Mouse (Mus musculus): ENCODE measurements around the gene Eif4enif1. TPM values are rescaled to one million over a fixed set of nuclear protein-coding genes. Genes with fewer than 3 reads are reported as not detected.
"Not testable (repeated sequence)": the region's sequence is repeated elsewhere in the genome, so short reads cannot be mapped to it uniquely, and the experiment has no call there.

Eif4enif1 gene
- polyA plus RNA-seq, 1 experiment = 55.6 TPM

DNA sequence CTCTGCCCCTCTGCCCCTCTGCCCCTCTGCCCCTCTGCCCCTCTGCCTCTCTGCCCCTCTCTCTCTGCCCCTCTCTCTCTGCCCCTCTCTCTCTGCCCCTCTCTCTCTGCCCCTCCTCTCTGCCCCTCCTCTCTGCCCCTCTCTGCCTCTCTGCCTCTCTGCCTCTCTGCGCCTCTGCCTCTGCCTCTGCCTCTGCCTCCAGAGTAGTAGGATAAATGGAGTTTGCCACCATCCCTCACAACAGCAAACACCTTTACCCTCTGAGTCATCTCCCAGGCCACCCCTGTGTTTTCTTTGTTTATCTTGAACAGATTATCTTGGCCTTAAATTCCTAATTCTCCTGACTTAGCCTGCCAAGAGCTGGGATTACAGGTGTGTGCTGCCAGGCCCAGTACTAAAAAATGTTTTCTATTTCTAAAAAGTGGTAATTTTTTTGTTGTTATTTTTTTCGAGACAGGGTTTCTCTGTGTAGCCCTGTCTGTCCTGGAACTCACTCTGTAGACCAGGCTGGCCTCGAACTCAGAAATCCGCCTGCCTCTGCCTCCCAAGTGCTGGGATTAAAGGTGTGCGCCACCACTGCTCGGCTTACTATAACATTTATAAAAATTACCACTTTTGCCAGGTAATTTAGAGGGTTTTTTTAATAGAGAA is 21.6 kb upstream of the Eif4enif1 start:
- not testable (repeated sequence) for DNase-seq (ENCODE audit: extremely low spot score in 1 of 2, low spot score in 1 of 2)

DNA sequence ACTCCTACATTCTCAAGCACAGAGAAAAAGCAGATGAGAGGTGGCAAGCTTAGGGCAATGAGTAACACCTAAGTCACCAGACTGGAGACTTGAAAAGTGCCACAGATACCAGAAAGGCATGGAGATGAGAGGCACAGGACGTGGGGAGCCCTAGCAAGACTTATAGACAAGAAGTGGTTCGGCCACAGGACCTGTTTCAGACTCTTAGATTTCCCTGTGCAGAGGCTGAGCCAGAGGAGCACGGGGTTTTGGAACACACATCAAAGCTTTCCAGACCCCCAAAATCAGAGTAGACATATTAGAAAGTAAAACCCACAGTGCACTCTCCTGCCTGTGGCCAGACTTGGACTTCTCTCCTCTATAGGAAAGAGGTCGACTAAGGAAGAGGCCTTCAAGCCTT is 20.9 kb upstream of the Eif4enif1 start:
- DNase-seq (ENCODE audit: extremely low spot score in 1 of 2, low spot score in 1 of 2) = peak; percentile 41 to 85

- not testable (repeated sequence) for DNase-seq (ENCODE audit: extremely low spot score in 1 of 2, low spot score in 1 of 2)
Measured at GRCm38 (mm10) chr11:3181971-3182370, 20.2 kb upstream of the Eif4enif1 start.

GRCm38 (mm10) chr11:3182707-3183106 is 19.5 kb upstream of the Eif4enif1 start:
- not testable (repeated sequence) for DNase-seq (ENCODE audit: extremely low spot score in 1 of 2, low spot score in 1 of 2)

GRCm38 (mm10) chr11:3193363-3193762 is 8.8 kb upstream of the Eif4enif1 start, which contains the start of gene Sfi1:
TSS of gene Sfi1 (minus strand) at chr11:3193463.
- no peak for DNase-seq (ENCODE audit: extremely low spot score in 1 of 2, low spot score in 1 of 2)

DNA sequence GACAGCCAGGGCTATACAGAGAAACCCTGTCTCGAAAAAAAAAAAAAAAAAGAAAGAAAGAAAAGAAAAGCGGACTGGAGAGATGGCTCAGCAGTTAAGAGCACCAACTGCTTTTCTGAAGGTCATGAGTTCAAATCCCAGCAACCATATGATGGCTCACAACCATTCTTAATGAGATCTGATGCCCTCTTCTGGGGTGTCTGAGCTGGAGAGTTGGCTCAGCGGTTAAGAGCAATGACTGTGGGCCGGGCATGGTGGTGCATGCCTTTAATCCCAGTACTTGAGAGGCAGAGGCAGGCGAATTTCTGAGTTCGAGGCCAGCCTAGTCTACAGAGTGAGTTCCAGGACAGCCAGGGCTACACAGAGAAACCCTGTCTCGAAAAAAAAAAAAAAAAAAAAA is 1.6 kb upstream of the Eif4enif1 start:
- not testable (repeated sequence) for DNase-seq (ENCODE audit: extremely low spot score in 1 of 2, low spot score in 1 of 2)

GRCm38 (mm10) chr11:3201326-3202230 is 614 bp upstream of the Eif4enif1 start:
- DNase-seq (ENCODE audit: extremely low spot score in 1 of 2, low spot score in 1 of 2) = no peak

DNA sequence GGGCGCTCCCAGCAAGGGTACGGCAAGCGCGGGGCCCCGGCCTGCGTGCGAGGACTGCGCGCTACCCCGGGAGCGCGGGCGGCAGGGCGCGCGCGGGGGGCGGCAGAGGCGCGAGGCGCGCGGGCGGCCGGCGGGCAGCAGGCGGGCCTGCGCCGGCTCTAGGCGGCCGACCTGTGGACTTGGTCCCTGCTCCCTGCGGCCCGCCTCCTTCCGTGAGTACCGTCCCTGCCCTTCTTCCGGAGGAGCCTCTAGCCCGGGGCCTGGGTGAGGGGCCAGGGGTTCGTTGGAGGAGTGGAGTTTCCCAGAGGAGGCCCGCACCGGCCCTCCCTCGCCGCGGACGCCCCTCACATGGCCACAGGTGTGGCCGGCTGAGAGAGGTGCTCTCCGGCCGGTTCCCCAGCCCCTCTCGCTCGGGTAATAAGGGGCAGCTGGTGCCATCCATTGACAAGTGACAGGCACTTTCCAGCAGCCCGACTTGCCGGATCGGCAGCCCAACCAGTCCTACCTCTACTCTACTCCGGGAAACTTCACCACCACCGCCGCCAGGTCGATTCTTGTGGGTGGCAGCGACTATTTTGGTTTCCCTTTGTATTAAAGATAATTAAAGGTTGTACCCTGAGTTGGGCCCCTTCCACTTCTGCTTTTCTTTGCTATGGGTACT is 719 bp downstream of the Eif4enif1 start:
- DNase-seq (ENCODE audit: extremely low spot score in 1 of 2, low spot score in 1 of 2) = peak in 1 of 2 experiments; percentile 22

- DNase-seq (ENCODE audit: extremely low spot score in 1 of 2, low spot score in 1 of 2) = no peak
Measured at GRCm38 (mm10) chr11:3203771-3204170, 1.6 kb downstream of the Eif4enif1 start.

- DNase-seq (ENCODE audit: extremely low spot score in 1 of 2, low spot score in 1 of 2) = no peak
Measured at GRCm38 (mm10) chr11:3205207-3205606, 3.0 kb downstream of the Eif4enif1 start.

DNA sequence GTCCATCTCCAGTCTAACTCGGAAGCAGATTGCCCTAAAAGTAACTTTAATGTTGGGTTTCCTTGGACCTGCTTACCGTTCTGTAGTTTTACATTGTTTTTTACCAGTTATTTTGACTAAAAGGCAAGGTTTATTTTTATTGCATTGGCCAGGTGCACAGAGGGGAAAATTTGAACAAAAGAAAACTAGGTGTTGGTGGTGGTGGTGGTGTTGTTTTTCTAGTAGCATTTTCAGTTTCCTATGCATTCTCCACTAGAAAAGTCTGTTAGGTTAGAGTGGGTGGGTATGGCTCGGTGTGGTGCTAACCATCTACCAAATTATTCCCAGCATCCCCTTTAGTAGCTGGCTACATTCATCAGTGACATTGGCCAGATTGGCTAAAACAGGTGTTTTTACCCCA is 4.6 kb downstream of the Eif4enif1 start:
- DNase-seq (ENCODE audit: extremely low spot score in 1 of 2, low spot score in 1 of 2) = no peak

- DNase-seq (ENCODE audit: extremely low spot score in 1 of 2, low spot score in 1 of 2) = no peak
Measured at GRCm38 (mm10) chr11:3212526-3212925, 10.3 kb downstream of the Eif4enif1 start.

DNA sequence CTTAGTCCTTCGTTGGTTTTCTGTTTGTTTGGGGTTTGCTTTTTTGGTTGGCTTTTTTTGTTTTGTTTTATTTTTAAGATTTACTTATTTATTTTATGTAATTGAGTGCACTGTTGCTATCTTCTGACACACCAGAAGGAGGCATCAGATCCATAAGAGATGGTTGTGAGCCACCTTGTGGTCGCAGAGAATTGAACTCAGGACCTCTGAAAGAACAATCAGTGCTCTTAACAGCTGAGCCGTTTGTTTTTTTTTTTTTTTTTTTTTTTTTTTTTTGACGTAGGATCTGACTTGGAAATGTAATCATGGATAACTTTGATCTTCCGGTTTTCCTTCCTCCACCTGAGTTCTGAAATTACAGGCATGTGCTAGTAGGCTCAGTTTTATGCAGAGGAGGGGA is 20.9 kb downstream of the Eif4enif1 start:
- no peak for DNase-seq (ENCODE audit: extremely low spot score in 1 of 2, low spot score in 1 of 2)

GRCm38 (mm10) chr11:3227113-3227512 is 24.9 kb downstream of the Eif4enif1 start:
- no peak for DNase-seq (ENCODE audit: extremely low spot score in 1 of 2, low spot score in 1 of 2)

DNA sequence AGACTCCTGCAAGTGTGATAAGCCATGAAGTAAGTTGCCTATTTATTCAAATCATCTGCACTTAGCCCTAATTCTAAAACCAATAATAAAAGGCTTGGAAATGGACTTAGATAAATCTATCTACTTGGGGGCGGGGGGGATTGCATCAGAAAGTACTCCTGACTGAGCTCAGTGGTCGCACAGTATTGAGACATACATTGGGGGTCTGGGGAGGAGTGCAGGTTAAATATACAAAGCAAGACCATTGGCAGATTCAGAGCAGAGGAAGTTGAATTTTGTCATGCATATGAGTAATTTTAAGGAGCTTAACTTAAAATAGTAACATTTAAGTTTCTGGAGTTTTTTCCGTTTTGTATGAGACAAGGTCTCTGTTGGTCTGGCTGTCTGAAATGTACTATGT is 30.1 kb downstream of the Eif4enif1 start:
- DNase-seq (ENCODE audit: extremely low spot score in 1 of 2, low spot score in 1 of 2) = no peak

- no peak for DNase-seq (ENCODE audit: extremely low spot score in 1 of 2, low spot score in 1 of 2)
Measured at GRCm38 (mm10) chr11:3233704-3234103, 31.5 kb downstream of the Eif4enif1 start.

DNA sequence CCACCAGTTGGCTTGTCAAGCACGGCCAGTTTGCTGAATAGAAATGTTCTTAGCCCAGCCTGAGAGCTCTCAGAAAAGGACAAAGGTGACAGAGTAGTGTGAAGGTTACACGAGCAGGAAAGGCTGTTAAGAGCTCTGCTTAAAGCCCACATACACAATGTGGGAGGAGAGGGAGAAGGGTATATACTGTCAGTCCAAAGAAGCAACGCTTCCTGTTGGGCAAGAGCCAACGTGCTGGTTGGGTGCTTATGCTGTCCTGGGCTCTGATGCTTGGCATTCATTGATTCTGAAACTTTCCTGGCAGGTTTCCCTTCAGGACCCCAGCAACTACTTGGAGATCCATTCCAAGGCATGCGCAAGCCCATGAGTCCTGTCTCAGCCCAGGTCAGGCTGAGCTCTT is 33.1 kb downstream of the Eif4enif1 start:
- DNase-seq (ENCODE audit: extremely low spot score in 1 of 2, low spot score in 1 of 2) = no peak

DNA sequence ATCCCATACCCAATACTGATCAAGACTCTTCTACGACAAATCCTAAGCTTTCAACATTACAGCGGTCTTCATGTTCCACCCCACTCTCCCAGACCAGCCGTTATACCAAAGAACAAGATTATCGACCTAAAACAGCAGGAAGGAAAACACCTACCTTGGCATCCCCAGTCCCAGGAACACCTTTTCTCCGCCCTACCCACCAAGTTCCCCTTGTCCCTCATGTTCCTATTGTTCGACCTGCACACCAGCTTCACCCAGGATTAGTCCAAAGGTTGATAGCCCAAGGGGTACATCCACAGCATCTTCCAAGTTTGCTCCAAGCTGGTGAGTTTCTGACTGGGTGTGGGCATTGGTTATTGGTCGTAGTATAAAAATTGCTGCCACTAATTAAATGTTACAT is 40.2 kb downstream of the Eif4enif1 start:
- no peak for DNase-seq (ENCODE audit: extremely low spot score in 1 of 2, low spot score in 1 of 2)

DNA sequence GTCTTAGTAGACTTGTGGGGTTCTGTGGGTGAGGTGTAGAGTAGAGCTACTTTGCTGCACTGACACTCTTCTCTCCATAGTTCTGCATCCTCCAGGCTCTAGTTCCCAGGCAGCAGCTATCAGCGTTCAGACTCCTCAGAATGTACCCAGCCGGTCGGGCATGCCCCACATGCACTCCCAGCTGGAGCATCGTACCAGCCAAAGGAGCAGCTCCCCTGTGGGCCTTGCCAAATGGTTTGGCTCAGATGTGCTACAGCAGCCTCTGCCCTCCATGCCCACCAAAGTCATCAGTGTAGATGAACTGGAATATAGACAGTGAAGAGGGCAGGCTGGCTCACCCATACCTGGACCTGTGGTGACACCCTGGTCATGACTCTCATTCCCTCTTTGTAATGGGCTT is 41.6 kb downstream of the Eif4enif1 start:
- no peak for DNase-seq (ENCODE audit: extremely low spot score in 1 of 2, low spot score in 1 of 2)

GRCm38 (mm10) chr11:3247387-3247786 is 45.2 kb downstream of the Eif4enif1 start:
- no peak for DNase-seq (ENCODE audit: extremely low spot score in 1 of 2, low spot score in 1 of 2)

DNA sequence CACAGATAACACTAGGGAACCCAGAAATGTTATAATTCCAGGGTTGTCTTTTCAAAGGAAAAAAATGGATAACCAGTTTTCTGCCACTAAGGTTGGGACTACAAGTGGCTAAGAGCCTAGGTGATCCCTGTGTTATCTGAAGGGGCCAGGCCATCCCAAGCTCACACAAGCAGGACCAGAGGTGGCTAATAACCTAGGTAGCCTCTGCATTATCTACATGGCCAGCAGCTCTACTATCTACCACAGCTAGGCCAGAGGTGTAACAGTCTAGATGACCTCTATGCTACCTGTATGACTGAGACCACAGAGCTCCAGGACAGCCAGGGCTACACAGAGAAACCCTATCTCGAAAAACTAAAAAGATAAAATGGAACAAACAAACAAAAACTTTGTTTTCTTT is 57.3 kb downstream of the Eif4enif1 start:
- DNase-seq (ENCODE audit: extremely low spot score in 1 of 2, low spot score in 1 of 2) = no peak

Data from frontal cortex, adult 2 months (tissue).